Mouse (Mus musculus): Measurements from ENCODE around the gene Ehd2. TPM values are rescaled to one million over a fixed set of nuclear protein-coding genes. Genes with fewer than 3 reads are reported as not detected.
A peak's percentile ranks its signal among the peaks of the same experiment; 100 is the strongest.

The Ehd2 gene
- total RNA-seq, 2 experiments from 2014 or later = 3.5 to 6.8 TPM

DNA sequence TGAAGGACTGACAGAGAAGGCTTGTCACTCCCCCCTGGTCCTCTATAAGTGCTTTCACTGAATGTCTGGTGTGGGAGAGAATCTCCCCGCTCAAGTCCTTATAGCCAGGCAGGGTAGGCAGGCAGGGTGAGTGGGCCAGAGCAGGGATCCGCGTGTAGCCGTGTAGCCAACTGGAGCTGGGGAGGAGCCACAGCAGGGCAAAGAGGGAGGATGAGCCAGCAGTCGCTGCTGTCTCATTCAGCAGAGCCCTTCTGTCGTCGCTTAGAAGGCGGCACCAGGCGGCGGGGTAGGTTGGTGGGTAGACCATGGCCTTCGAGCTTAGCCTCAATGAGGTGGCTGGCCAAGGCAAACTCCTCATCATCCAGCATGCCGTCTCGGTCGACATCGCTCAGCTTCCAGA is 17.4 kb downstream of the Ehd2 start:
- DNase-seq (ENCODE audit: low spot score in 2 of 2) = no peak
- intact Hi-C loops (cut with DNase I) = no loop called here

DNA sequence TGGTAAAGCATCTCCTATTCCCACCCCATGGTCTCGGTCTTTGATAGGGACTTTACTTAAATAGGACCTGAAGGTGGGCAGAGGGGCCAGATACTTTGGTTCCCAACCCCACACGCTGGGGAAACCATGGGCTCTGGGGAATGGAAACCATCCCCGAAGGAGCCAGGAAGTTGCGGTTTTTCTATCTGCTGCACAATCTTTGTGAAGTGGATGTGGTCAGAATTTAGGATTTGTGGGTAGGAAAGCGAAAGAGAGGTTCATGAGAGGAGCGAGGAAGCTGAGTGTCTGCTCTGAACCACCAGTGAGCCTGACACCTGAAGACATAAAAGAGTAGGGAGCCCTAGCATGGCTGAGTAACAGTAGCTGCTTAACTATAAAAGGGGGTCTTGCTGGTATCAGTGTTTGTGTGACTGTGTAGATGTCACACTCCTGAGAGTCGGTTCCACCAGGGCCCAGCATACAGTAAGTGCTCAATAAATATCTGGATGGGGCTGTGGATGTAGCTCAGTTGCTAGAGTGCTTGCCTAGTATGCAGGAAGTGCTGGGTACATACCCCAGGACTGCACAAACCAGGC is 18.1 kb downstream of the Ehd2 start:
- no peak for DNase-seq (ENCODE audit: low spot score in 2 of 2)
- intact Hi-C loops (cut with DNase I) = loop anchor here (2.0 kb wide), 1 partner anchor 17 kb away; the partner anchor contains the start of gene Ehd2

DNA sequence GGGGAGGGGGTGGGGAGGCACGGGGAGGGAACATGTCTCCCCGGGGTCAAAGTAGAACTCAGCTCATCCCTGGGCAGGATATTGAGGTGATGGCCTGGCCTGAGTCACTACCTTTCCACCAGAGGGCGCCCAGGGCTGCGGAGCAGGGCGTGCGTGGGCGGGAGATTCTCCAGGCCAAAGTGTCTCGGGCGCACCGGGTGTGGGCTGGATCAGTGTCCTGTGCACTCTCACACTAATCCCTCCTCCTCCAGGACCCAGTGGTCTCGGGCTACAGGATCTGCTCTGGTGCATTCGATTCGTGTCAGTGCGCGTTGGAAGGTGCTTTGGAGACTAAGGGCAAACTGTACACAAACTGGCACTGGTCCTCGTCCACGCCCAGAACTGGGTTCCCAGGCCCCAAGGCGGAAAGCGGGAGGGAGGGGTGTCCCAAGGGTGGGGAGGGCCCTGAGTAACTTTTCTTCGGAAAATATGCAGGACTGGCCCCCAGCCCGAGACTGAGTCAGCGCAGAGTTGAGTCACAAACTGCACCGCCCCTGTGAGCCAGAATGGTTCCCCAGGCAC is 18.9 kb downstream of the Ehd2 start:
- intact Hi-C loops (cut with DNase I) = loop anchor here (2.0 kb wide), 1 partner anchor 18 kb away; the partner anchor contains the start of gene Ehd2
- peak; percentile 49 to 60 for DNase-seq (ENCODE audit: low spot score in 2 of 2)

DNA sequence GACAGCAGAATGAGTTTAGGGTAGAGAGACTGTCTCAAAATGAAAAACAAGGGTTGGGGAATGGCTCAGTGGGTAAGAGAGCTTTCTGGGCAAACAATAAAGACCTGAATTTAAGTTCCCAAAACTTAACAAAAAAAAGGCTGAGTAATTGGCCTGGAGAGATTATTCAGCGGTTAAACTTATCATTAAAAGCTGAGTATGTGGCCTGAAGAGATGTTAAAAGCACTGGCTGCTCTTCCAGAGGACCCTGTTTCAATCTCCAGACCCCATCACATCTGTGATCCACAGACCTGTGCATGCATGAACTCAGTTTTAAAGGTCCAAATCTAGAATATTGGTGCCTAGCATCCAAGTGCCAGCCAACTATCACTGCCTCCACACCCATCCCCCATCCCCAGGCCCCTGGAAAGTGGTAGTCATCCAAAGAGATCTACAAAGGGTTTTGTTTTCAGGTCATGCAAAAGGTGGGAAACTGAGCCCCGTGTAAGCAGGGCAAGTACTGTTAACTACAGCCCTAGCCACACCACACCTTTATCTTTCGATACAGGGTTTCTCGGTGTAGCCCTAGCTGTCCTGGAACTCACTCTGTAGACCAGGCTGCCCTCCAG is 19.6 kb downstream of the Ehd2 start:
- intact Hi-C loops (cut with DNase I) = loop anchor here (2.0 kb wide), 1 partner anchor 19 kb away; the partner anchor contains the start of gene Ehd2

DNA sequence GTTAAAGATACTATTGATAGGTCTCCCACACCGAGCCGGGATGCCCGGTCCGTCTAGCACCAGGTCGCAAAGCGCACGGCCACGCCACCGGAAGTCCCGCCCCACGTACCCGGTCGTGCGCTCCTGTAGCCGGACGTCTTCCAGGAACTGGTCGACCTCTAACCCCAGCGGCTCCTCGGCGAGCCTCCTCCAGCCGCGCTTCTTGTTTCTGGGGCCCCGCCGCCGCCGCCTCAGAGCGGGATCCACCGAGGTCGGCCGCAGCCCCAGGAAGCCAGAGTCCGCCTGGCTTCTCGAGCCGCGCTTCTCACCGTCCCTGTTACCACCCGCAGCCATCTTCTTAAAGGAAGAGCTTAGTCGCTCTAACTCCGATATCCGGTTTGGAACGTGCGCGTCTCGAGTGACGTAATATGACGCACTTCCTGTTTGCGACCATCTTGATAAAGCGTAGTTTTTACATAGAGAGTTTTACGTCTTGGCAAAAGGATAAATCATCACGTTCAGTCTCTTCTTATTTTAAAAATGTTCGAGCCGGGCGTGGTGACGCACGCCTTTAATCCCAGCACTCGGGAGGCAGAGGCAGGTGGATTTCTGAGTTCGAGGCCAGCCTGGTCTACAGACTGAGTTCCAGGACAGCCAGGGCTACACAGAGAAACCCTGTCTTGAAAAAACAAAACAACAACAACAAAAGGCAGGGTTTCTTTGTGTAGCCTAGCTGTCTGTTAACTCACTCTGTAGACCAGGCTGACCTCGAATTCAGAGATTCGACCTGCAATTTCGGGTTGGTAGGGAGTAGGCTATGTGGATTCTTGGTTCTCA is 21.4 kb downstream of the Ehd2 start, which contains the start of gene Nop53:
Gene Nop53 (minus strand): TSS at position 354 of the 816 bp plus-strand sequence.
- intact Hi-C loops (cut with DNase I) = no loop called here
- peak; percentile 96 to 97 for DNase-seq (ENCODE audit: low spot score in 2 of 2)

More for the DNA sequence above, 19.6 kb downstream of the Ehd2 start:
- no peak for DNase-seq (ENCODE audit: low spot score in 2 of 2)

DNA sequence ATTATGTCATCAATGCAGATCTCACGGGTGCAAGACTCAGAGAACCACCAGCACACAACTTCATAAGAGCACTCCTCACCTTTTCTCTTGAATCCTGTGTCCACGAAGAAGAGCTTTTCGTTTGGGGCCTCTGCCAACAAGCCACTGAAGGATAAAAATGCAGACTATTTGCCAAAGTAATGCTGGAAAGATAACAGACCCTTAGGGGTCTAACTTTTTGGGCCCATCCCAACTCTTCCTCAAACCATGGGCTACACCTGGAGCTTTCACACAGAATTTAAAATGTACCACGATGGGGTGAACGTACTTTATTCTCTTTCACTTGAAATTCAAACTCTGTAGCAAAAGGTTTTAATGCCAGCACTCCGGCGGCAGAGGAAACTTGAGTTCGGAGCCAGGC is 22.2 kb downstream of the Ehd2 start:
- no peak for DNase-seq (ENCODE audit: low spot score in 2 of 2)
- intact Hi-C loops (cut with DNase I) = no loop called here

DNA sequence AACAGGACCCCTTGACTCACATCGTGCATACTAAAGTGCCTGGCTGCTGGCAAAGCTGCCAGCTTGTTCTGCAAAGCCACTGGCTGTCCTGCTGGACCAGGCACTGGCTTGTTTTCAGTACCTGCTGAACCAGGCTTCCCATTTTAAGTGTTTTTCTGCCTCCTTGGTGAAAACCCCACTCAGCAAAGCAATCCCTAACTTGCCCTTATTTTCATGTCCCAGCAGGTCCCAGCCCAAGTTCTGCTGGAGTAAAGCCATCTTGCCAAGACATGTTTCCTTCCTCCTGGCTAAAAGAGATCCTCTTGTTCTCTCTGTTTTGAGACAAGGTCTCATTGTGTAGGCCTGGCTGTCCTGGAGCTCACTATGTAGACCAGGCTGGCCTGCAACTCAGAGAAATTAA is 23.1 kb downstream of the Ehd2 start:
- intact Hi-C loops (cut with DNase I) = no loop called here
- no peak for DNase-seq (ENCODE audit: low spot score in 2 of 2)

DNA sequence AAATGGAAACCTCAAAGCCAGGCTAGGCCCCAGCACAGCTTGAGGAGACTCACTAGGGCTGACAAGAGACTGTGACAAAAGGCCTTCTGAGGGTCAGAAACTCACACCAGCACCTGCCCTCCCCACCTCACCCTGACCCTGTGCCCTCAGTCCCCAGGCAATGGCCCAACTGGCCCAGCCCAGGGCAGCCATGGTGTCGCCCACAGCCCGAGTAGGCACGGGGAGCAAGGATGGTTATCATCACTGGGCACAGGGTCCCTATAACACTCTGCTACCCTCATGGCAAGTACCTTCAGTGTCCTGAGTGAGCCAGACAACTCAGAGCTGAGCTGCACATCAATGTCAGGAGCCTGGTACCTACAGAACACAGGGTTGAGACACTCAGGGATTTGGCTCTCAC is 28.7 kb downstream of the Ehd2 start:
- intact Hi-C loops (cut with DNase I) = no loop called here
- no peak for DNase-seq (ENCODE audit: low spot score in 2 of 2)

DNA sequence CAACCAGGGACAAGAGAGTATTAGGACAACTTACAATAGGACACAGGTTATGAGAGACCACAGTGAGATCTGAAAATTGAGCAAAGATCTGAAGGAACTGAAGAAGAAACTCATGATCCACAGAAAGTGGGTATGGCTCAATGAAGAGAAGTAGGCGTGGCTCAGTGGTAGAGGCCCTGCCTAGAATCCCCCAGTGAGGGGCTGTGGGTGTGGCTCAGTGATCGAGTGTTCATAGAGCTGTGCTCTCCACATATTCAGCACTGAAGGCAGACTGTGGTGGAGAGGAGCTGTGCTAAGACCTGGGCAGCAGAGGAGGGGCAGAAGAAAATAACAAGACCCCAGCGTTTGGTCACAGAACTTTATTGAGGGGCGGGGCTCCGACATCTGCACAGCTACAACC is 29.9 kb downstream of the Ehd2 start:
- no peak for DNase-seq (ENCODE audit: low spot score in 2 of 2)
- intact Hi-C loops (cut with DNase I) = no loop called here

DNA sequence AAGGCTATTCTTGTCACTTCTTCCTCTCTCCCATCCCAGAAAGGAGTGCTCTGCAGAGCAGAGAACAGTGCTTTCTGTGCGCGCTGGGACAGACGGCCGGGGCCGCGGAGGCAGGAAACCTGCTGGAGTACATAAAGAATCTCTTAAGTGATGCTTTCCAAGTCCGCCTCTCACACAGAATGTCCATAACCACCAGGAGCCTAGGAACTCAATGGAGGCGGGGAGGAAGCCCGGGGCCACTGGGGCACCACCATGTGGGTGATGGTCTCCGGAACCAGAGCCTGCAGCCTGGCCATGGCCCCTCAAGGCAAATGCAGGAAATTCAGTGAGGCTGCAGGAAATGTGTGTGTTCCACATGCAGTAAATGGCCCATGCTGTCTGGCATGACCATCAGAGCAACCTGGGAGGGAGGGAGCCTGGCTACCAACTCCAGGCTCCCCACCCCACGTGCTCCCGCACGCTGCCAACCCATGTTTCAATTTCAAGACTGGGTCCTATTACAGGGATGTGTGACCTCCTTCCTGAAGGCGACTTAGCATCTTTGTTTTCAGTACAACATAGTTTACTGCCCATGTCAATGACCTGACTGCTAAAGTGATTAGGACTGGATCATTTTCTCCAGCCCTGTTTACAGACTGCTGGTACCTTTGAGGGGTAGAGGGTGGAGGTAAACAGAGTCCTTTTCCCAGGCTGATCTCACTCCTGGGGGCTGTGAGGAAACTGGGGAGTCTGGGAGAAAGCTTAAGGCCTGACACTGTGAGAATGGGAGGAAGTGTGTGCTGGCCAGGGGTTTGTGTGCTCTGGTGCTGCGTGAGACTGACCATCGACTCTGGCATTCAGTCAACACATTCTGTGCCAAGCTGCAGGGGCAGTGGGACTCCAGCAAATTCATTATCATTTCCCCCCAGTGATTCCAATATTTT is 33.7 kb downstream of the Ehd2 start:
- intact Hi-C loops (cut with DNase I) = no loop called here
- peak; percentile 63 for DNase-seq (ENCODE audit: low spot score in 2 of 2)

DNA sequence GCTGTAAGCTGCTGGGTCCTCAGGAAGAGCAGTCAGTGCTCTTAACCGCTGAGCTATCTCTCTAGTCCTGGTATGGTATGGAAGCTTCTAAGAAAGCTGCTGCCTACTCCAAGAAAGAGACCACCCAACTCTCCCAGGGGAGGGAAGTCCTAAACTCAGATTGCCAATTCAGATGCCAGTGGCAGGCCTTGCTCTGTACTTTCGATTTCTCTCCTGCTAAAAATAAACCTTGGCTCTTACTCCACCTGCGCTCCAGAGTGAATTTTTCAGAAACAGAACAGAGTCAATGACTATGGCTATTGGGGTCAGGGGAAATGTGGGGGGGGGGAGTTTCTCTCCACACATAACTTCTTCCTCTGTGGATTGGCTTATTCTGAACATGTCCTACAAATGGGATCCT is 35.7 kb downstream of the Ehd2 start:
- intact Hi-C loops (cut with DNase I) = no loop called here

DNA sequence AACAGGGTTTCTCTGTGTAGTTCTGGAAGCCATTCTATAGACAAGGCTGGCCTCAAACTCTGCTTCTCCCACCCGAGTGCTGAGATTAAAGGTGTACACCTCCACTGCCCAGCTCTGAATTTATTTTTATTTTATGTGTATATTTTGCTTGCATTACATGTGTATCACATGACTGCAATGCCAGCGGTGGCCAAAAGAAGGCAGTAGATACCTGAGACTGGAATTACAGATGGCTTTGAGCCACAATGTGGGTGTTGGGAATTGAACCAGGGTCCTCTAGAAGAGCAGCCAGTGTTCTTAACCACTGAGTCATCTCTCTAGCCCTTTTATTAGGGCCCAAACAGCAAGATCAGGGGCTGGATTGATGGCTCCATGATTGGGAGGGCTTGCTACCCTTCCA is 36.8 kb downstream of the Ehd2 start:
- intact Hi-C loops (cut with DNase I) = no loop called here

More for the DNA sequence above, 35.7 kb downstream of the Ehd2 start:
- no peak for DNase-seq (ENCODE audit: low spot score in 2 of 2)

DNA sequence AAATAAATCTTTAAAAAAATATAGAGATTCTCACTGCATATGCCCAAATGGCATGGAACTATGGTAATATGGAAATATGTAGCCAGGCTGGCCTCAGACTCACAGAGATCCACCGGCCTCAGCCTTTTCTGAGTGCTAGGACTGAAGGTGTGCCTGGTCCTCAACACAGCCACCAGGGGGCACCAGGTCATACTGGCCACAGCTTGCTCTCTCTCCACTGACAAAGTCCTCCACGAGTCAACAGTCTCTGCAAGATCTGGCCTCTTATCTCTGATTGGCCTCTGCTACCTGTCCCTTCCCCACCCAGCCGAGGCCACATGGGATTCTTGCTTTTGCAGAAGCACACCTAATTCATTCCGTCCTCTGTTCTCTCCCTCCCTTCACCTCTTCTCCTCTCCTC is 37.5 kb downstream of the Ehd2 start:
- DNase-seq (ENCODE audit: low spot score in 2 of 2) = no peak
- intact Hi-C loops (cut with DNase I) = no loop called here

More for the DNA sequence above, 36.8 kb downstream of the Ehd2 start:
- DNase-seq (ENCODE audit: low spot score in 2 of 2) = no peak

DNA sequence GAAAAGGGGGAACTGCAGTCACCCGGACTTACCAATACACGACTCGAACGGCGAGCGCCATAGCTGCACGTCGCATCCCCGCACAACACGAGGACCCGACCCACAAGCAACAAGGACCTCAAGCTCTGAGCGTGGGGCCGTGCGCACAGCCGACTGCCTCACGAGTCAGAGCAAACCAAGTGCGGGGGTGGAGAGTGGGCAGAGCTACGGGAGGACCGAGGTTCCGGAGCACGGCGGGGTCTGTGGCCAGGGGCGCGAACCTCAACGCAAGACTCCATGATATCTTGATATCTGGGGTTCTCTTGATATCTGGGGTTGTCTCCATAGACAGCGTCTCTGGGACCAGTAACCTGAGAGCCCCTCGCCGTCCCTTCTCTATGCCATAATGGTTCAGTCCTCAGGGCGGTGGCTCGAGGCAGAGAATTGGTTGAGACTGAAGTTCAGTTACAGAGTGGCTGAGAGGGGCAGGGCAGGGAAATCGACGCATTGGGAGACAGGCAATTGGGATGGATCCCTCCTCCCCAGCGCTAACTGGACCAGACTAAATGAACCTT is 45.1 kb downstream of the Ehd2 start, which contains the start of gene Selenow:
Gene Selenow (minus strand): TSS at position 183 of the 554 bp plus-strand sequence.
- intact Hi-C loops (cut with DNase I) = no loop called here
- DNase-seq (ENCODE audit: low spot score in 2 of 2) = peak; percentile 92 to 93

DNA sequence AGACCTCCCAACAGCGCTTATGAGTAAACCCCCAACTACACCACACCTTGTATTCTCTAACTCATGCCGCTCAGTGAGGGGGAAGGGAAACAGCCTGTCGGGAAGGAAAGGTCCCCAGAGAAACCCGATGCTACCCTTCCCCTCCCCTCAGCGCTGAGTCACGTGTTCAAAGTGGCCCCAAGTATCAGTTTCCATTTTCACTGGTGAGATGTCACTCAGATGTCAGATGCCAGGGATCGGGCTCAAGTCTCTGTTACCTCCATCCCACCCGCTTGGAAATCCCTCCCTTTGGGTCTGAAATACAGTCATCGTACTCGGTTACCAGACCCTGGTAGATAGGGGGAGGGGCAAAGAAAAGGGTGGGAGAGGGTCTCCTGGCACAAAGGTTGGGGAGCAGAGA is 45.6 kb downstream of the Ehd2 start:
- DNase-seq (ENCODE audit: low spot score in 2 of 2) = peak in 1 of 2 experiments; percentile 35
- intact Hi-C loops (cut with DNase I) = no loop called here

DNA sequence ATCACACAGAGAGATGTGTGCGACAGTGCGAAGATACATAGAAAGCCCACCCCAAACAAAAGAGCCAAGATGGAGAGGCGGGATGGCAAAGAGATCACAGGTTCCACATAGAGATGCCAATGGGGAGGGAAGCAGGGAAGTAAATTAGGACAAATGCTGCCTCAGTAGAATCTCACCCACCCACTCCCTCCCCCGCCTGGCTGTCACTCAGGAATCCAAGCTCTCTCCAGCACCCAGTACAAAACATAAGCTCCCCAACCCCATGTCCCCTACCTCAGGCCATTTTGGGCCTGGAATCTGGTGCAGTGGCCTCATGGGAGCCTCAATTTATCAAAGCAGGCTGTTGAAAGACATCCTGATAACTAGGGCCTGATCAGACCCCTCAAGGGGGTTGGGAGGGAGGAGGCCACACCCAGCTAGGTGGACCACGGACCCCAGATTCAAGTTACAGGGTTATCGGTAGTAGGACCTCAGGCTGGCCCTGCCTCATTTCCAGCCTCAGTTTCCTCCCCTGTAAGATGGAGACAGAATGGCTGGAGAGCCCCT is 46.6 kb downstream of the Ehd2 start:
- no peak for DNase-seq (ENCODE audit: low spot score in 2 of 2)
- intact Hi-C loops (cut with DNase I) = no loop called here

DNA sequence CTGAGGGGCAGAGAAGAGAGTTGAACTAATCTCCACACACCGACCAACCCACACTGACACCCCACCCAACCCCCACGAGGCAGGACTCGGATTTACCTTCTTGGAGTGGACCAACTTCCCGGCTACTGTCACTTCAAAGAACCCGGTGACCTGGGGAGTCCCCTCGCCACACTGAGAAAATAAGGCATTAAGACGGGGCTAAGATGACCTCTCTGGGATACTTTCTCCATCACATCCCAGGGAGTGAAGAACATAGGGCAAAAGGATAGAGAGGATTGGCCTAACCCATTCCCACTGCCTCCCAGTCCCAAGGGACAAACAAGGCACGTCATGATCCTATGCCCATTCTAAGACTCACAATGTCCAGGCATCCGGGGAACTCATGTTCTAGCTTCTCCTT is 47.4 kb downstream of the Ehd2 start:
- intact Hi-C loops (cut with DNase I) = no loop called here
- DNase-seq (ENCODE audit: low spot score in 2 of 2) = no peak

DNA sequence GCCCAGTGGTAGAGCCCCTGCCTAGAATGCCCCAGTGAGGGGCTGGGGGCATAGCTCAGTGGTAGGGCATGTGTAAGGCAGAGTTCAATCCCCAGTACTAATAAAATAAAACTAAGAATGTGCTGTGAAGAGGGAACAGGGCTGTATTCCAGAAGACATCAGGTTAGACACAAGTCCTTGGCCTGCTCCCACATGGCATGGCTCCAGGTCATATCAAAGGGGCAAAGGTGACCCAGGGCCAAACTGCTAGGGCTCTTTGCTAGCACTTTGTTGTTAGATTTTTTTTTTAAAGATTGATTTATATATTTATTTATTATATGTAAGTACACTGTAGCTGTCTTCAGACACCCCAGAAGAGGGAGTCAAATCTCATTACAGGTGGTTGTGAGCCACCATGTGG is 49.0 kb downstream of the Ehd2 start:
- no peak for DNase-seq (ENCODE audit: low spot score in 2 of 2)
- intact Hi-C loops (cut with DNase I) = no loop called here

DNA sequence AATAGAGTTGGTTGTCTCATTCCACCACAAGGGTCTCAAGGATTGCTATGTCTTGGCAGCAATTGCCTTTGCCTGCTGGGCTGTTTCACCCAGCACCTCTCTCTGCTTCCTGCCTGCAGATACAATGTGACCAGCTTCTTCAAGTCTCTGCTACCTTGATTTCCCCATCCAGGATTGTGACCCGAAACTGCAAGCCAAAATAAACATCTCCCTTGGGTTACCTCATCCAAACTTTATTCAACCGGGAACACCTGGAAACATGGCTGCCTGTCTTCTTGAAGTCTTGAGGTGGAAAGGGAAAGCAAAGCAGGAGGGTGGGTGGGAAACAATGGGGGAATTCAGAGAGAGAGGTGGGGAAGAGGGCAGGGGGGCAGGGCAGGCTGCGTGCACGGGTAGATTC is 50.4 kb downstream of the Ehd2 start:
- DNase-seq (ENCODE audit: low spot score in 2 of 2) = no peak
- intact Hi-C loops (cut with DNase I) = no loop called here

Data from left cerebral cortex, postnatal 36 days (tissue).